Mouse (Mus musculus) stomach, postnatal 0 days (tissue): ENCODE measurements at regions not wholly inside any gene's neighbourhood (a gene's known extent, or its start where the extent isn't known, plus 50 kb on each side); places are given as distances from the start of the nearest gene placed in this dataset.

Experiments
- CTCF ChIP-seq: IDR thresholded peaks from 2 replicates; pipeline ENCODE4 v1.5.1; 2016; ENCODE audit warnings: antibody characterized with exemption, low read depth, mild to moderate bottlenecking, moderate library complexity
- EP300 ChIP-seq: optimal IDR thresholded peaks from 2 replicates; pipeline ENCODE3; 2016; ENCODE audit warnings: antibody characterized with exemption

DNA sequence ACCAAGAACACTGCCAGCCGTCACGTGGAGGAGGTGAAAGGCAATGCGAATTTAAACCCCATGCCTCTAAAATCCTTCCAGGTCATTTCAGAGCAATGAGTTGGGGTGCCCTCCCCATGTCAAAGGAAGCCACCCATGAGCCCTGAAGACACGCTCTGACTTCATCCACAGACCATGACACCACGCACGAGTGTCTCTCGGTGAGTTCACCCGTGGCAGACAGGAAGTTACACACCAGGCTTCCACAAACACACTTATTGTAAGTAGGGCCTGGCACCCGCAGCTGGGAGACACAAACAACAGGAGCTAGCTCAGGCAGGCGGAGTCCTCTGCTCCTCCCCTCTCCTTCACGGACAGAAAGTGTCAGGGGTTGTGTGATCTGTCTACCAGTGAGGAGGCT lies 251.4 kb upstream of the Sulf2 start:
- TF ChIP-seq CTCF (no peak), EP300 (no peak)
